Mouse (Mus musculus): Measurements from ENCODE around the gene Tekt5. TPM values are rescaled to one million over a fixed set of nuclear protein-coding genes. Genes with fewer than 3 reads are reported as not detected.

Tekt5 gene
- total RNA-seq, 2 experiments from 2014 or later = not detected

Other genes starting within 250 kb of the Tekt5 start
- gene Rpl39l, start 225.3 kb downstream of the Tekt5 start, total RNA-seq (2014; fragmentation: Nextera tagmentation) = not detected in 2 replicates
- gene Rpl39l, start 225.3 kb downstream of the Tekt5 start, total RNA-seq (2017) = 2.6 TPM in 1 of 2 replicates, not detected in the other
- 0.13 TPM in 1 of 2 replicates, not detected in the other for gene Atf7ip2, start 202.8 kb downstream of the Tekt5 start, total RNA-seq (2014; fragmentation: Nextera tagmentation)
- gene Atf7ip2, start 202.8 kb downstream of the Tekt5 start, total RNA-seq (2017) = not detected in 2 replicates
- not detected in 2 replicates for gene Emp2, start 81.5 kb downstream of the Tekt5 start, total RNA-seq (2014; fragmentation: Nextera tagmentation)
- not detected in 2 replicates for gene Emp2, start 81.5 kb downstream of the Tekt5 start, total RNA-seq (2017)
- 45.9 and 48.0 TPM in 2 replicates for gene Nubp1, start 16.5 kb upstream of the Tekt5 start, total RNA-seq (2014; fragmentation: Nextera tagmentation)
- 41.9 and 58.3 TPM in 2 replicates for gene Nubp1, start 16.5 kb upstream of the Tekt5 start, total RNA-seq (2017)
- not detected in 2 replicates for gene Tvp23a, start 51.9 kb upstream of the Tekt5 start, total RNA-seq (2014; fragmentation: Nextera tagmentation)
- gene Tvp23a, start 51.9 kb upstream of the Tekt5 start, total RNA-seq (2017) = not detected in 2 replicates
- gene Ciita, start 84.6 kb upstream of the Tekt5 start, total RNA-seq (2014; fragmentation: Nextera tagmentation) = 2.3 TPM in 1 of 2 replicates, not detected in the other
- 0.09 and 0.52 TPM in 2 replicates for gene Ciita, start 84.6 kb upstream of the Tekt5 start, total RNA-seq (2017)
- gene Dexi, start 147.6 kb upstream of the Tekt5 start, total RNA-seq (2014; fragmentation: Nextera tagmentation) = 4.9 and 7.5 TPM in 2 replicates
- gene Dexi, start 147.6 kb upstream of the Tekt5 start, total RNA-seq (2017) = 3.1 and 7.5 TPM in 2 replicates
- 14.3 and 17.9 TPM in 2 replicates for gene Clec16a, start 149.8 kb upstream of the Tekt5 start, total RNA-seq (2014; fragmentation: Nextera tagmentation)
- 15.2 and 19.6 TPM in 2 replicates for gene Clec16a, start 149.8 kb upstream of the Tekt5 start, total RNA-seq (2017)

Data from granulocyte monocyte progenitor cell, adult 5-6 weeks (primary cell).